Mouse (Mus musculus) cerebellum, postnatal 10 days (tissue): Measurements from ENCODE around the gene Soga3.

Experiments used
- DNase-seq, 2 experiments: peaks; one replicate each; pipeline ENCODE4 v3.0.0; 2021; ENCODE audit warnings: mixed read lengths in 2 of 2

The Soga3 gene

DNA sequence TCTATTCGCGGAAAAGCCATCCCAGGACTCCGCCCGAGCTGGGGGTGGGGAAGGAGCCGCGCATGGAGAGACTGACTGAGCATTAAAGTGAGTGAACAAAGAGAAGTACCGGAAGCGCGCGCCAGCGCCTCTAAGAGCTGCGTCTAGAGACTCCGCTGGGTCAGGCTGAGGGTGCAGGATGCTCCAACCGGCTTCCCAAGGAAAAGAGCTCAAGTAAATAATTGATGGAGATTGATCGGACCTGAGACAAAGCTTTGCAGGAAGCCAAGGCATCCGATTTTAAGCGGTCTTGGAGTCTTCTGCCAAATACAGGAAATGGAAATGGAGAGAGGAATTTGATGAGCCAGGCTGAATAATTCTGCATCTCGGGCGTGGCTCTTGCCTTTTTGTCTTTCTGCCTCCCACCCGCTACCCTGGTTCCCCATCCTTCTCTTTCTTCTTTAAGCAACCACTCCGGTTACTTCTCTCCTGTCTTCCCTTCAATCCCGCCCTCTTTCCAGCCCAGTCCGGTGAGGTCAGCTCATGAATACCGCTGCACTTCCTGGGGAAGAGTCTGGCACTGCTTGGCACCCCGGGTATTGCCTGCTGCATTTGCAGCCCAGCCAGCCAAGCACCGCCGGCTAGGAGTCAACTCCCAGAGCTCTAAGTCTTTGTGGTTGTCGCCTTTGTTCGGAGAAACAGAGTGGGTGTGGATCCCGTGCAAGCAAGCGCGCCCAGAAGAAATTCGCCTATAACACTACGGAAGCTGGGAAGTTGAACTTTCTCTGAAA lies at the start of gene Soga3:
Soga3 (plus strand) TSS at position 274 of the 770 bp plus-strand sequence.
- DNase-seq, result peak; percentile 89 to 94

DNA sequence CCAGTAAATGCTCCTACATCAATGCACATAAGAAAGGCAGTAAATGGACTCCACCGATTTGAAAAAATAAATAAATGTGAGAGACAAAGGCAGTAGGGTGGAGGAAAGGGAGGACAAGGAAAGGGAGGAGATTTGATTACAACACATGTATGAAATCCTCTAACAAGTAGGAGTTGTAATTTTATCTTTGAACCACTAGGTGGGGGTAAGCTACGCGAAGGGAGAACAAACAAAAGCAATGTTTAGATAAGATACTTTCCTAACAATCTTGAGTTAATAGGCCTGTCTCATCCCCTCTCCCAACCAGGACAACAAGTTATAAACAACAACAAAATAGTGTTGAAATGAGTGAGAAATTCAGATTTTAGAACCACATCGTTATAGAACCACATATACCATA lies 36.7 kb upstream of the Soga3 start:
- DNase-seq, result peak; percentile 3 to 38

- DNase-seq, result peak in 1 of 2 experiments; percentile 14
Measured at GRCm38 (mm10) chr10:29142556-29143105, 1.0 kb upstream of the Soga3 start.

DNA sequence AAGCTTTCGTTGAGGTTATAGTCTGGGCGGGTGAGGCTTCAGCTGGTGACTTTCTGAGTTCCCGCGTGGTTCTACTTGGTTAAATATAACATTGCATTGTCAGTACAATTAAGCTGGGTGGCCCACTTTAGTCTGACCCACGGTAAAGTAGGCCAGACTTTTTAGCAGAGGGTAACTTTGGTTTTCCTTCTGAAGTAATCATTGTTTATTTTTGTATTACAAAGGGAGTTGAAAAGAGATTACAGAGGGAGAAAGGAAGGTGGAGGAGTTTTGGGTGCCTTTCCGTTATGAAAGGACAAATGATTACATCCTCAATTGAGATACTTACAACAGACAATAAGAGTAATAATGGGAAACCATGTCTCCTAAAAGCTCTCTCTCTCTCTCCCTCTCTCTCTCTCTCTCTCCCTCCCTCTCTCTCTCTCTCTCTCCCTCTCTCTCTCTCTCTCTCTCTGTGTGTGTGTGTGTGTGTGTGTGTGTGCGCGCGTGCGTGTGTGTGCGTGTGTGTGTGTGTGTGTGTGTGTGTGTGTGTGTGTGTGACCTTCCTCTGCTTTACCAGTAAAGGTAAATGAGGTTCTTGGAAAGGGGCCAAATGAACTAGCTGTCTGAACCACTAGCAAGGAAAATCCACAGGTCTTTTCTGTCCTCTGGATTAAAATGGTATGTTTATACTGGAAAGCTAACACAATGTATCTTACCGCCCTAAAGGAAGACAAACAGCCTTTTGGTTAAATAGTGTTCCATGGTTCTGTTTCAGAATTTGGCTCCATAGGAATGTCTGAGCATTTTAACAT lies 1.2 kb downstream of the Soga3 start:
- DNase-seq, result peak; percentile 13 to 54

GRCm38 (mm10) chr10:29146198-29146857 lies 2.7 kb downstream of the Soga3 start:
- DNase-seq, result peak; percentile 82 to 83

DNA sequence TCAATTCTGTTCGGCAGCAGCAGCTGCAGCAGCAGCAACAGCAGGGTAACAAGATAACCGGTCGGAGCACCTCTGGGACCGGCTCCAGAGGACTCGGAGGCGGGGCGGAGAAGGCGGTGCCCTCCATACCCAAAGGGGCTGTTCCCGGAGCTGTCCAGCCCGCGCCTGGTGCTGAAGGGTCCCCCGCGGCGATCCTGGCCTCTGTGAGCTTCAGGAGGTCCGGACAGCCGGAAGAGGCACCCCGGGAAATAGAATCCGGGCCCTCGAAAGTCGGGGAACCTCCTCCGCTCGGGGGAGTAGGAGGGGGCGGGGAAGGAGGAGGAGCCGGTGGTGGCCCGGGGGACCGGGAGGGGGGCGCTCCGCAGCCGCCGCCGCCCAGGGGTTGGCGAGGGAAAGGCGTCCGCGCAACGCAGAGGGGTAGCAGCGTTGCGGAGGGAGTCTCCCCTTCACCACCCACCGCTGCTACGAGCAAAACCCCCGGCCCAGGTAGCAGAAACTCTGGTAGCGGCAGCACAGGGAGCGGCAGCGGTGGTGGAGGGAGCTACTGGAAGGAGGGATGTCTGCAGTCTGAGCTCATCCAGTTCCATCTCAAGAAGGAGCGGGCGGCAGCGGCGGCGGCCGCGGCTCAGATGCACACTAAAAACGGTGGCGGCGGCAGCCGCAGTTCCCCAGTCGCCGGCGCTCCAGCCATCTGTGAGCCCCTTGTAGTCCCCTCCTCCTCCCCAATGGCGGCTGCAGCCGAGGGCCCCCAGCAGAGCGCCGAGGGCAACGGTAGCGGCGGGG lies 3.4 kb downstream of the Soga3 start:
- DNase-seq, result peak; percentile 85 to 87

DNA sequence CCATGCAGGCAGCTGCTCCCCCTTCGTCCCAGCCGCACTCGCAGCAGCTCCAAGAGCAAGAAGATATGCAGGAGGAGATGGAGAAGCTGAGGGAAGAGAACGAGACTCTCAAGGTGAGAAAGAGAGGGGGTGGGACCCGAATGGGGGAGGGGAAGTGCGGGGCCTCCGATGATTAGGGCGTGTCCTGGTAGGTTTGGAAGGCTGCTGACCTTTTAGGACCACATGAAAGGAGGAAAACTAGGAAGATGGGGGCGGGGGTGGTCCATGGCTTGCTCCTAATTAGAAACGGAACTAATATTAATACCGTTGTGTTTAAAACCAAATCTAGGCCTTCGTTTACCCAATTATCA lies 4.0 kb downstream of the Soga3 start:
- DNase-seq, result peak in 1 of 2 experiments; percentile 79

DNA sequence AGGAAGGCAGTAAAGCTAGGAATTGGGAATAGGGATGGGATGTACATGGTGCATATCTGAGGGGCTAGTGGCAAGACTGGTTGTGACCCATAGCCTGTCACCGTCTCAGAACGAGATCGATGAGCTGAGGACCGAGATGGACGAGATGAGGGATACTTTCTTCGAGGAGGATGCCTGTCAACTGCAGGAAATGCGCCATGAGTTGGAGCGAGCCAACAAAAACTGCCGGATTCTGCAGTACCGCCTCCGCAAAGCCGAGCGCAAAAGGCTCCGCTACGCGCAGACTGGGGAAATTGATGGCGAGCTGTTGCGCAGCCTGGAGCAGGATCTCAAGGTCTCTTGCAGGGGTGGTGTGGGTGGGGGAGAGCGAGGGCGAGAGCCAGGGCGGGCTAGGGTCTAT lies 4.4 kb downstream of the Soga3 start:
- peak; percentile 71 to 75 for DNase-seq

GRCm38 (mm10) chr10:29155304-29155703 lies 11.7 kb downstream of the Soga3 start:
- no peak for DNase-seq

DNA sequence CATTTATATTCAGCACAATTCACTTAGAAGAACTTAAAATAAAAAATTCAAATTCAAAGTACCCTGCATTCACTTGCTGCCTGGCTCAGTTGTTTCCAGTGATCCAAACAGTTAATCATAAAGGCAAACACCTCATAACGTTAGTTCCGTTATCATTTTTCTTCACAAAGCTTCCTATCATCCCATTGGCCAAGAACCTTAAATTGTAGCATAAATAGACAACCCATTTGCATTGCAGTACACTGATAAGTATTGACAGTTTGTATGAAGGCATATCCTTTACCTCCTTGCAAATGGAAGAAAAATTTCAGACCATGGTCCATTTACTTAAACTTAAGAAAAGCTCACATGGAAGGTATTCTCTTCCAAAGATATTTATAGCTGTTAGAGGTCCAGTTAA lies 18.0 kb downstream of the Soga3 start:
- no peak for DNase-seq

- DNase-seq, result no peak
Measured at GRCm38 (mm10) chr10:29173778-29174177, 30.1 kb downstream of the Soga3 start.

- no peak for DNase-seq
Measured at GRCm38 (mm10) chr10:29175656-29176055, 32.0 kb downstream of the Soga3 start.

GRCm38 (mm10) chr10:29176881-29177280 lies 33.2 kb downstream of the Soga3 start:
- no peak for DNase-seq

DNA sequence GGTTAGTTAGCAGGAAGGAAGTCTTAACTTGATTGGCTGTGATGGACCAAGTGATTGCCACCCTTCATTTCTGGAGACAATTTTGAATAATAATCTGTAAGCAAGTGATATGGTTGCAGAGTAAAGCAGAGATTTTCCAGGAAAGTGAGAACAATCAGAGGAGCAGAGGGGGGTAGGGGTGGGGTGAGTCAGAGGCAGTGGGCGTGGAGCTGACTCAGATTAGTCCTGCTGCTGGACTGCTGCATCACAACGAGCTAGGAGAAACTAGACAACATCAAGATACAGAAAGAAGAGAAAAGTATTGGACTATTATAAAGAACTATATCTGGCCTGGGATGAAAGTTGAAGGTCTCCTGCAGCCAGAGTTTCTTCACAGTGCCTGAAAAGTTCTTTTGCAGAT lies 34.4 kb downstream of the Soga3 start:
- DNase-seq, result no peak

GRCm38 (mm10) chr10:29180210-29180609 lies 36.6 kb downstream of the Soga3 start:
- DNase-seq, result no peak

GRCm38 (mm10) chr10:29181046-29181445 lies 37.4 kb downstream of the Soga3 start:
- no peak for DNase-seq

- DNase-seq, result no peak
Measured at GRCm38 (mm10) chr10:29193769-29194168, 50.1 kb downstream of the Soga3 start.

DNA sequence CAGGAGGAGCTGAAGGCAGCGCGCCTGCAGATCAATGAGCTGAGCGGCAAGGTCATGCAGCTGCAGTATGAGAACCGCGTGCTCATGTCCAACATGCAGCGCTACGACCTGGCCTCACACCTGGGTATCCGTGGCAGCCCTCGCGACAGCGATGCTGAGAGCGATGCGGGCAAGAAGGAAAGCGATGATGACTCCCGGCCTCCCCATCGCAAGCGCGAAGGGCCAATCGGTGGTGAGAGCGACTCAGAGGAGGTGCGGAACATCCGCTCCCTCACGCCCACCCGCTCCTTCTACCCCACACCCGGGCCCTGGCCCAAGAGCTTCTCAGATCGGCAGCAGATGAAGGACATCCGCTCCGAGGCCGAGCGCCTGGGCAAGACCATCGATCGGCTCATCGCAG lies 53.2 kb downstream of the Soga3 start:
- no peak for DNase-seq

DNA sequence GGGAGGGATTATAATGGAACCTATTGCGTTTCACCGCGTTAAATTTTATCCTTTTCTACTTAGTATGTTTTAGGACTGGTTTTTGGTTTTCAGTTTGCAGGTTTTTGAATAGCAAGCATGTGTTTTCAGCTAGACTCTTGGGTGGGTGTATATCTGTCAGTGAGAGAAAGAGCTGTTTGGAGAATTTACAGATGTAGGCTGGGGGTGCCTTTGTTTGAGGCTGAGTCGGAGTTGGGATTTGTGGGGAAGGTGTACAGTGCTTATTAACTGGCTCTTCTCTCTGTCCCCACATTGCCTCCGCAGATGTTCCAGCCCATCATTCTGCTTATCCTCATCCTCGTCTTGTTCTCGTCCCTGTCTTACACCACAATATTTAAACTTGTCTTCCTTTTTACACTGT lies 55.0 kb downstream of the Soga3 start, which contains the start of gene Gm49353:
Gm49353 (plus strand) TSS at position 313 of the 400 bp plus-strand sequence.
- no peak for DNase-seq

GRCm38 (mm10) chr10:29199835-29200234 lies 56.2 kb downstream of the Soga3 start:
- DNase-seq, result no peak

- DNase-seq, result no peak
Measured at GRCm38 (mm10) chr10:29200609-29201008, 57.0 kb downstream of the Soga3 start.

DNA sequence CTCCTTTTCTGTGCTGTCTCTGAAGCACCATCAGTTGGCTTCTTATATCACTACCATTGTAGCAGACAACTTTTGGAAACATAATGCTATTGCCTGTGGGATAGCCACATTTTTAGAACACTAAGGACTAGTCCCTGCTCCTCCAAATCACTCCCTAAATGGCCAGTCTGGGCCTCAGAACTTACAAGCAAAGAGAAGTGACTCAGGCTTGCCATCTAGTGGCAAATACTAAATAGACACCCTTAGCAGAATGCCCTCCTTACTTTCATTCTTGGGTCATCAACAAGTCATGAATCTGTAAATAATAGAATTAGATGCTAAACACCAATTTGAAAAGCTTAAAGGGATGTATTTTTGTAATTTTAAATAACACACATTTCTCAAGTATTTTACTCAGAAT lies 63.1 kb downstream of the Soga3 start:
- DNase-seq, result peak; percentile 62 to 78
